Mouse (Mus musculus) retina, postnatal 1 day (tissue): ENCODE results near the gene Cacna1a.
"Not testable (repeated sequence)": the region's sequence is repeated elsewhere in the genome, so short reads cannot be mapped to it uniquely, and the experiment has no call there.

ENCODE experiments used
- DNase-seq: peaks from one replicate; pipeline ENCODE4 v3.0.0-alpha.2; 2012

The Cacna1a gene

GRCm38 (mm10) chr8:84599401-84599800 is 211.2 kb downstream of the Cacna1a start:
- no peak for DNase-seq

- peak; percentile 57 for DNase-seq
Observed at GRCm38 (mm10) chr8:84600311-84600907, 212.2 kb downstream of the Cacna1a start.

GRCm38 (mm10) chr8:84601221-84601751 is 213.0 kb downstream of the Cacna1a start:
- DNase-seq: peak; percentile 52

- peak; percentile 74 for DNase-seq
Observed at GRCm38 (mm10) chr8:84614512-84615223, 226.4 kb downstream of the Cacna1a start.

- DNase-seq: no peak
Observed at GRCm38 (mm10) chr8:84615666-84616485, 227.6 kb downstream of the Cacna1a start.

- no peak for DNase-seq
Observed at GRCm38 (mm10) chr8:84617005-84617404, 228.8 kb downstream of the Cacna1a start.

- DNase-seq: no peak
Observed at GRCm38 (mm10) chr8:84621102-84621625, 232.9 kb downstream of the Cacna1a start.

- not testable (repeated sequence) for DNase-seq
Observed at GRCm38 (mm10) chr8:84623425-84623824, 235.2 kb downstream of the Cacna1a start.

GRCm38 (mm10) chr8:84629586-84629985 is 241.3 kb downstream of the Cacna1a start:
- no peak for DNase-seq

- no peak for DNase-seq
Observed at GRCm38 (mm10) chr8:84630145-84630544, 241.9 kb downstream of the Cacna1a start.

- no peak for DNase-seq
Observed at GRCm38 (mm10) chr8:84631813-84632212, 243.6 kb downstream of the Cacna1a start.

- no peak for DNase-seq
Observed at GRCm38 (mm10) chr8:84633841-84634584, 245.8 kb downstream of the Cacna1a start.

- DNase-seq: peak; percentile 79
Observed at GRCm38 (mm10) chr8:84634849-84635304, 246.6 kb downstream of the Cacna1a start.

- no peak for DNase-seq
Observed at GRCm38 (mm10) chr8:84635397-84636050, 247.3 kb downstream of the Cacna1a start.

GRCm38 (mm10) chr8:84636051-84636691 is 247.9 kb downstream of the Cacna1a start:
- DNase-seq: no peak

GRCm38 (mm10) chr8:84637946-84638554 is 249.8 kb downstream of the Cacna1a start:
- DNase-seq: no peak

- peak; percentile 57 for DNase-seq
Observed at GRCm38 (mm10) chr8:84638555-84639161, 250.4 kb downstream of the Cacna1a start.

- DNase-seq: peak; percentile 96
Observed at GRCm38 (mm10) chr8:84639162-84640009, 251.1 kb downstream of the Cacna1a start.

GRCm38 (mm10) chr8:84640010-84640588 is 251.9 kb downstream of the Cacna1a start:
- DNase-seq: no peak
